Mouse (Mus musculus) C2C12 (cell line): ENCODE data around the gene Tnr. TPM values are rescaled to one million over a fixed set of nuclear protein-coding genes. Genes with fewer than 3 reads are reported as not detected.

Experiments
- H3K27me3 ChIP-seq: one replicate; pipeline ENCODE4 v1.6.1; 2011; ENCODE audit not compliant: control insufficient read depth, insufficient read depth, insufficient read length
- H3K36me3 ChIP-seq: one replicate; pipeline ENCODE4 v1.6.1; 2011; ENCODE audit not compliant: control insufficient read depth, insufficient read depth
- H3K4me3 ChIP-seq: one replicate; pipeline ENCODE4 v1.5.1; 2011; ENCODE audit warnings: mild to moderate bottlenecking, control low read depth; ENCODE audit not compliant: poor library complexity, insufficient read depth, severe bottlenecking
- H3K79me2 ChIP-seq: one replicate; pipeline ENCODE4 v1.6.1; 2011; ENCODE audit not compliant: control insufficient read depth, insufficient read depth
- H3K79me3 ChIP-seq: one replicate; pipeline ENCODE4 v1.6.1; 2011; ENCODE audit warnings: low read depth, control low read depth
- H3ac ChIP-seq: one replicate; pipeline ENCODE3; 2011; ENCODE audit warnings: low read depth; ENCODE audit not compliant: control insufficient read depth, insufficient read length
- CEBPB ChIP-seq: IDR thresholded peaks from one replicate; pipeline ENCODE4 v1.6.1; 2011; ENCODE audit warnings: low read depth, mild to moderate bottlenecking, control low read depth, moderate library complexity
- CTCF ChIP-seq: IDR thresholded peaks from one replicate; pipeline ENCODE4 v1.5.1; 2011; ENCODE audit not compliant: control insufficient read depth, insufficient read depth, insufficient read length
- FOSL1 ChIP-seq: IDR thresholded peaks from one replicate; pipeline ENCODE4 v1.8.0; 2011; ENCODE audit warnings: mild to moderate bottlenecking, low read length; ENCODE audit not compliant: poor library complexity, insufficient read depth, severe bottlenecking
- MAX ChIP-seq: IDR thresholded peaks from one replicate; pipeline ENCODE4 v1.6.1; 2011; ENCODE audit warnings: mild to moderate bottlenecking, control low read depth
- MYOD1 ChIP-seq: IDR thresholded peaks from one replicate; pipeline ENCODE4 v1.6.1; 2011; ENCODE audit warnings: low read depth; ENCODE audit not compliant: control insufficient read depth, insufficient read length
- MYOG ChIP-seq: IDR thresholded peaks from one replicate; pipeline ENCODE4 v1.6.1; 2011; ENCODE audit not compliant: control insufficient read depth, insufficient read length; ENCODE audit errors: extremely low read depth
- USF1 ChIP-seq: IDR thresholded peaks from one replicate; pipeline ENCODE4 v1.6.1; 2011; ENCODE audit warnings: low read depth, mild to moderate bottlenecking, control low read depth, moderate library complexity
- polyA plus RNA-seq: library from polyadenylated mRNA; unstranded; fragments of >200 nt; fragmentation: generic; extraction: Trizol; gene quantifications from one replicate; pipeline ENCODE4 v1.2.1, GENCODE M21; 2012; ENCODE audit warnings: missing spikeins

The Tnr gene
- polyA plus RNA-seq, 1 experiment = under 0.01 TPM

GRCm38 (mm10) chr1:159854261-159854660, 330.7 kb downstream of the Tnr start:
- Histone ChIP-seq H3K79me2 (no peaks in the 10 kb centered on the region), H3ac (no peak overlapping the region), H3K79me3 (no peaks in the 10 kb centered on the region), H3K36me3 (no peaks in the 10 kb centered on the region), H3K4me3 (no peak overlapping the region), H3K27me3 (no peaks in the 10 kb centered on the region)
- no peak for TF ChIP-seq MAX
- TF ChIP-seq USF1 = no peak
- TF ChIP-seq MYOG = no peak
- no peak for TF ChIP-seq FOSL1
- TF ChIP-seq MYOD1 = no peak
- TF ChIP-seq CTCF = no peak
- no peak for TF ChIP-seq CEBPB

- Histone ChIP-seq H3K79me2 (no peaks in the 10 kb centered on the region), H3K79me3 (no peaks in the 10 kb centered on the region), H3K27me3 (peaks cover 4% of the 10 kb centered on the region), H3K4me3 (no peak overlapping the region), H3ac (no peak overlapping the region), H3K36me3 (no peaks in the 10 kb centered on the region)
- TF ChIP-seq MAX (no peak), MYOG (no peak), FOSL1 (no peak), MYOD1 (no peak)
Measured at GRCm38 (mm10) chr1:159861782-159862474, 338.4 kb downstream of the Tnr start.

- no peak overlapping the region for H3ac ChIP-seq
- no peaks in the 10 kb centered on the region for H3K79me2 ChIP-seq
- no peaks in the 10 kb centered on the region for H3K79me3 ChIP-seq
- TF ChIP-seq MYOG (no peak), MAX (no peak), MYOD1 (no peak)
- H3K36me3 ChIP-seq = no peaks in the 10 kb centered on the region
- H3K4me3 ChIP-seq = no peak overlapping the region
- H3K27me3 ChIP-seq = peaks cover 4% of the 10 kb centered on the region
Measured at GRCm38 (mm10) chr1:159865696-159866095, 342.1 kb downstream of the Tnr start.

- H3ac ChIP-seq = no peak overlapping the region
- no peaks in the 10 kb centered on the region for H3K79me2 ChIP-seq
- H3K79me3 ChIP-seq = no peaks in the 10 kb centered on the region
- no peak overlapping the region for H3K4me3 ChIP-seq
- H3K36me3 ChIP-seq = no peaks in the 10 kb centered on the region
- no peak for TF ChIP-seq CEBPB
- H3K27me3 ChIP-seq = no peaks in the 10 kb centered on the region
Measured at GRCm38 (mm10) chr1:159869619-159870441, 346.3 kb downstream of the Tnr start.

- Histone ChIP-seq H3K36me3 (no peaks in the 10 kb centered on the region), H3K79me2 (no peaks in the 10 kb centered on the region), H3K27me3 (no peaks in the 10 kb centered on the region), H3K4me3 (no peak overlapping the region), H3ac (no peak overlapping the region), H3K79me3 (no peaks in the 10 kb centered on the region)
- TF ChIP-seq MYOG (no peak), CTCF (no peak), CEBPB (no peak)
Measured at GRCm38 (mm10) chr1:159872866-159873265, 349.3 kb downstream of the Tnr start.

GRCm38 (mm10) chr1:159878681-159879080, 355.1 kb downstream of the Tnr start:
- Histone ChIP-seq H3K36me3 (no peaks in the 10 kb centered on the region), H3ac (no peak overlapping the region), H3K79me3 (no peaks in the 10 kb centered on the region), H3K79me2 (no peaks in the 10 kb centered on the region), H3K27me3 (no peaks in the 10 kb centered on the region), H3K4me3 (no peak overlapping the region)
- TF ChIP-seq USF1 (no peak), FOSL1 (no peak), MYOD1 (no peak), MAX (no peak)
